Mouse (Mus musculus) limb, embryonic 10.5 days (tissue): ENCODE measurements around the gene Tekt4. TPM values are rescaled to one million over a fixed set of nuclear protein-coding genes. Genes with fewer than 3 reads are reported as not detected.

Source experiments
- DNase-seq: peaks from one replicate; pipeline ENCODE4 v3.0.0-alpha.2; 2017; ENCODE audit warnings: low spot score
- H3K27ac ChIP-seq: fragments of 300-500 bp; sonication (generic); 2 replicates; pipeline ENCODE4 v1.5.1; 2016; ENCODE audit warnings: mild to moderate bottlenecking
- H3K27me3 ChIP-seq: fragments of 300-500 bp; sonication (generic); 2 replicates; pipeline ENCODE4 v1.6.1; 2016; ENCODE audit warnings: low read depth, mild to moderate bottlenecking; ENCODE audit not compliant: poor library complexity, severe bottlenecking
- H3K36me3 ChIP-seq: fragments of 300-500 bp; sonication (generic); 2 replicates; pipeline ENCODE4 v1.6.1; 2016; ENCODE audit warnings: mild to moderate bottlenecking, moderate library complexity
- H3K4me1 ChIP-seq: fragments of 300-500 bp; sonication (generic); 2 replicates; pipeline ENCODE4 v1.6.1; 2016
- H3K4me3 ChIP-seq: fragments of 300-500 bp; sonication (generic); 2 replicates; pipeline ENCODE4 v1.5.1; 2016; ENCODE audit warnings: mild to moderate bottlenecking, moderate library complexity
- H3K9me3 ChIP-seq: fragments of 300-500 bp; sonication (generic); replicated peaks from 2 replicates; pipeline ENCODE4 v1.6.1; 2016; ENCODE audit warnings: mild to moderate bottlenecking
- WGBS: fragments of 180-500 bp; shearing (Covaris S2); methylation state at CpG from one replicate; pipeline ENCODE4 v1.1.7; 2016; 5-methylcytosine and 5-hydroxymethylcytosine counted together
- polyA plus RNA-seq: library from polyadenylated mRNA; unstranded; fragments of >200 nt; fragmentation: Nextera tagmentation; extraction: Ambion mirVana; gene quantifications from 2 replicates; pipeline ENCODE4 v1.2.1, GENCODE M21; 2016

Gene Tekt4
- polyA plus RNA-seq, 1 experiment from 2014 or later = not detected

DNA sequence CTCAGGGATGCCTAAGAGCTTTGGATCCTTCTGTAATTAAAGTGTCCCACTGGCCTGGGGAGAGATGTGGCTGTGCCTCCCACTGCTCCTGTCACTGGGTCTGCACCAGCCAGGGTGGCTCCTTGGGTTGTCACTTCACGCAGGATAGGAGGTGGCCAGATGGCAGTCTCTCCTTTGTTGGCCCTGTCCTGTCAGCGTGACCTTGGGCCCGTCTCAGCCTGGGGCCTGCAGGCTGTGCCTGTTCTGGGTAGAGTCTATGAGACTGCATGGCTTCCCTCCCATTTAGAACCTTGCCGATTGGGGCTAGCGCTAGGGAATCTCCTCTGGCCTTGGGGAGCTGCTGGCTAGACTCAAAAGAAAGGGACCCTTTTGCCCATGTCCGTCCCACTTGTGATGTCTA is 13.9 kb downstream of the Tekt4 start:
- DNase-seq = no peak
- WGBS = 73% methylated on average over 6 of the region's 6 CpGs
- peaks cover 14% of the 10 kb centered on the region for H3K4me1 ChIP-seq
- H3K27ac ChIP-seq = no peak overlapping the region
- no peak overlapping the region for H3K4me3 ChIP-seq
- peaks cover 48% of the 10 kb centered on the region for H3K27me3 ChIP-seq
- no peaks in the 10 kb centered on the region for H3K36me3 ChIP-seq
- no peaks in the 10 kb centered on the region for H3K9me3 ChIP-seq

DNA sequence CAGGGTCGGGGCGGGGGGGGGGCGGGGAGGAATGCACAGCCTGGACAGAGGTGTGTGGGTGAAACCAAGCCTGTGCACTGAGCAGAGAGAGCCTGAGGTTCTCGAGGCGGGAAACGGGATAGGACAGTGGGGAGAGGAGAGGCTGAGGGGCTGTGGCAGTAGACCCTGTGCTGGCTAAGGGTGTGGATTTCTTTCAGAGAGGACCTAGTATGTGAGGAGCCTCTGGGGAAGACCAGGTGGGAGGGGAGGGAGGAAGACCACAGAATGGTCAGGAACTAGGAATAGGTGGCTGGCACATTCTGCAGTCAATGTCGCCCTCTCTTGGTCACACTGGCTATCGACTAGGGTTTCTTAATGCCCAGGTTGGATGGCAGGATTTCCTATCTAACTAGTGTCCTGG is 15.4 kb downstream of the Tekt4 start:
- Histone ChIP-seq H3K4me1 (peaks cover 18% of the 10 kb centered on the region), H3K36me3 (no peaks in the 10 kb centered on the region), H3K4me3 (no peak overlapping the region), H3K9me3 (no peaks in the 10 kb centered on the region), H3K27ac (no peak overlapping the region), H3K27me3 (peaks cover 63% of the 10 kb centered on the region)
- peak; percentile 82 for DNase-seq
- 39% methylated on average over 8 of the region's 8 CpGs for WGBS

DNA sequence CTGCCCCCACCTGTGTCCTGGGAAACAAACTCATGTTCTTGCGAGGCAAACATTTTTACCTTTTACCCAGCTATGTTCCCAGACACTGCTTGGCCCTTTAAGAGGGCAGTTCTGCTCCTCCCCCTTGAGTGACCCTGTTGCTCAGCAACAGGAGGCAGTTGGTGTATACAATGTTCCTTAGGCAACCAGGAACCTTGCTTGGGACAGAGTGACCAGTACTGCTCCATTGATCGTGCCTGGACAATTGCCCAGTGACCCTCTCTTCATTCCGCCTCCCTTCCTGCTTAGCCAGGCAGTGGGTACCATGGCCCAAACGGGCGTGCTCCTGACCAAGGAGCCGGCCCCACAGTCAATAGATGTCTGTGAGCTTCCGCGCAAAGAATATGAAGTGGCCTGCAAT is 17.0 kb downstream of the Tekt4 start:
- Histone ChIP-seq H3K27me3 (peaks cover 78% of the 10 kb centered on the region), H3K4me3 (no peak overlapping the region), H3K27ac (no peak overlapping the region), H3K4me1 (peaks cover 23% of the 10 kb centered on the region), H3K36me3 (no peaks in the 10 kb centered on the region), H3K9me3 (no peaks in the 10 kb centered on the region)
- DNase-seq = no peak
- 58% methylated on average over 8 of the region's 8 CpGs for WGBS

DNA sequence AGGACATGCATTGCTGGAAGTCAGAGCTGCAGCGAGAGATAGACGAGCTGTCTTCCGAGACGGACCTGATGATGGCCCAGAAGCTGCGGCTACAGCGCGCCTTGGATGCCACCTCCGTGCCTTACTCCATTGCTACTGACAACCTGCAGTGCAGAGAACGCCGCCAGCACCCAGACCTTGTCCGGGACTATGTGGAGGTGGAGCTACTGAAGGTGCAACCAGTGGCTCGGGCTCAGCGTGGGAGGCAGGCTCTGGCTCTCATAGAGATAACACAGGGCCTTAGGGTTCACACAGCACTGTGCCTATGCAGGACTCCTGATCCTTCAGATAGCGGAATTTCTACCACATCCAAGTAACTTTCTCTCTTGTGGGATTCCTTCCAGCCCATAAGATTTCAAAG is 17.6 kb downstream of the Tekt4 start:
- H3K27me3 ChIP-seq = peaks cover 84% of the 10 kb centered on the region
- 62% methylated on average over 14 of the region's 14 CpGs for WGBS
- no peak overlapping the region for H3K27ac ChIP-seq
- H3K4me3 ChIP-seq = no peak overlapping the region
- no peaks in the 10 kb centered on the region for H3K36me3 ChIP-seq
- no peak for DNase-seq
- H3K9me3 ChIP-seq = no peaks in the 10 kb centered on the region
- H3K4me1 ChIP-seq = peaks cover 23% of the 10 kb centered on the region

DNA sequence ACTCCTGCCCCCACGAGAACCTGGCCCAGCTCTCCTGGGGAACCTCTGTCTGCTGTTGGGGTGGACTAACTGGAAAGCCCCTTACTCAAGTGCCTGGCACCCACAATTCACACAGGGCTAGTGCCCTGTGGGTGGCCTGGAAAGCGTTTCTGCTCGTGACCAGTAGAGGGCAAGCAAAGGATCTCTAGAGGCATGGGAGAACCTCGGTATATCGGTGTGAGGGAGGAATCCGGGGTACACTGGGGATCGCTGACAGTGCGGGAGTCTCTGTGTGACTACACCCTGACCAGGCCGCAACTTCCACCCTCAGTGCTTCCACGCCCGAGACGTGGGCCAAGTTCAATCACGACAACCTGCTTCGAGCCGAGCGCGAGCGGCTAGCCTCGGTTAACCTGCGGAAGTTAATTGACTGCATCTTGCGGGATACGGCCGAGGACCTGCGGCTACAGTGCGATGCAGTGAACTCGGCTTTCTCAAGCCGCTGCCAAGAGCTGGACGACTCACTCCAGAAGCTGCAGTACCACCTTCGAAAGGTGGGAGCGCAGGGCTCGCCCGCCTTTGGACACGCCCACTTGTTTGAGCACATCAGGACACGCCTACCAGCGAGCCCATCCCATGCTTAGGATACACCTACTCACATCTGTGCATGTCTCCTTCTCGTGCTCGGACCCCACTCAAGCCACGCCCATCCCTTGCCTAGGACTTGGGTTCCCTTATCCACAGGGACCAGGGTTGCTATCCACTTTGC is 20.1 kb downstream of the Tekt4 start:
- no peaks in the 10 kb centered on the region for H3K9me3 ChIP-seq
- H3K36me3 ChIP-seq = no peaks in the 10 kb centered on the region
- peak; percentile 81 for DNase-seq
- peaks cover 27% of the 10 kb centered on the region for H3K4me1 ChIP-seq
- H3K27me3 ChIP-seq = peaks cover 92% of the 10 kb centered on the region
- H3K27ac ChIP-seq = no peak overlapping the region
- 2% methylated on average over 38 of the region's 38 CpGs for WGBS
- peak overlapping the region; percentile 48 for H3K4me3 ChIP-seq

DNA sequence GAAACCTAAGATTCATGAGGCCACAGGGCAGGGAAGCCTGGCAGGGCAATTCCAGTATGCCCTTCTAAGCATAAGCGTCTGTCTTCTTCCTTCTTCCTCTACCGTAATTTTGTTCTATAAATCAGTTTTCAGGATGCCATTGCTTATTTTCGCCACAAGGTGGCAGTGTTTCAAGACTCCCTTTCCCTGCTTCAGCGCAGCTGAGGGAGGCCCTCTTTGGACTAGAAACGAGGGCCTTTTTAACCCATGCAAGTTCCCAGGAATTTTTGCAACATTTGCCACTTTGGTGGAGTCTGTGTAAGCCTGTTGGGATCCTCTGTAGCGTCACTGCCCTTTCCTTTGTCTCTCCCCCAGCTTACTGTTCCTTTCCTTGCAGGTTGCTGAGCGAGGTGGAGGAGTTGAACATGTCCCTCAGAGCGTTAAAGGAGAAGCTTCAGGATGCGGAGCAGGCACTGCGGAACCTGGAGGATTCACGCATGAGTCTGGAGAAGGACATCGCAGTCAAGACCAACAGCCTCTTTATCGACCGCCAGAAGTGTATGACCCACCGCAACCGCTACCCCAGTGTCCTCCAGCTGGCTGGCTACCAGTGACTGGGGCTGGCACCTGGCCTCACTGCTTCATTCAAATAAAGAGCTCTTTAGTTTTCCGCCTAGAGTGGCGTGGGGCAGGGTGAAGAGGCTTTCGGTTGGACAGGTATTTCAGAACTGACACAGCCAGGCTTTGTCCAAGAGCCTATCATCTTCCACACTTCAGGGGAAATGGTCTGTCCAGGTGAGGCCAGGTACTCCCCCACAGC is 21.7 kb downstream of the Tekt4 start:
- Histone ChIP-seq H3K4me1 (peaks cover 24% of the 10 kb centered on the region), H3K36me3 (no peaks in the 10 kb centered on the region), H3K9me3 (no peaks in the 10 kb centered on the region), H3K4me3 (no peak overlapping the region), H3K27ac (no peak overlapping the region), H3K27me3 (peaks cover 93% of the 10 kb centered on the region)
- DNase-seq = peak; percentile 70
- 46% methylated on average over 19 of the region's 19 CpGs for WGBS

DNA sequence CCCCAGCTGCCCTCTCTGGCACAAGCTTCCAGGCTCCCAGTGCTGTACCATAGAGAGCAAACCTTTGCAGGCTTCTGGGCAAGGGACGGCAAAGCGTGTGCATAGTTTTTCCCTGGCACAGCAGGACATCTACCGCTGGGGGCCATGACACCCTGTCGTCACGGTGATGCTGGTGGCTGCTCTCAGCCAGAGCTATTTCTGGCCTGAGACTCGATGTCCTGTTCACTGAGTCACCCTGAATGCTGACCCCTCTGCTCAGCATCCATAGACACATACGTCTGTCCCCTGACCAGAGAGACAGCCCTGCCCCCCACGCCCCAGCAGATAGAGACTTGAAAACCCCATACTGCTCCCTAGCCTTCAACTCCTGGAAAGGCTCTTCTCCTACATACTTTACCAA is 25.7 kb downstream of the Tekt4 start:
- no peaks in the 10 kb centered on the region for H3K36me3 ChIP-seq
- no peaks in the 10 kb centered on the region for H3K9me3 ChIP-seq
- no peak overlapping the region; the same call in 1 of the 2 replicates for H3K27ac ChIP-seq
- H3K4me3 ChIP-seq = no peak overlapping the region
- 0 out of 2 replicates have a peak, but pooled peaks cover 7% of the 10 kb centered on the region for H3K4me1 ChIP-seq
- DNase-seq = no peak
- peaks cover 81% of the 10 kb centered on the region for H3K27me3 ChIP-seq
- 62% methylated on average over 8 of the region's 8 CpGs for WGBS

DNA sequence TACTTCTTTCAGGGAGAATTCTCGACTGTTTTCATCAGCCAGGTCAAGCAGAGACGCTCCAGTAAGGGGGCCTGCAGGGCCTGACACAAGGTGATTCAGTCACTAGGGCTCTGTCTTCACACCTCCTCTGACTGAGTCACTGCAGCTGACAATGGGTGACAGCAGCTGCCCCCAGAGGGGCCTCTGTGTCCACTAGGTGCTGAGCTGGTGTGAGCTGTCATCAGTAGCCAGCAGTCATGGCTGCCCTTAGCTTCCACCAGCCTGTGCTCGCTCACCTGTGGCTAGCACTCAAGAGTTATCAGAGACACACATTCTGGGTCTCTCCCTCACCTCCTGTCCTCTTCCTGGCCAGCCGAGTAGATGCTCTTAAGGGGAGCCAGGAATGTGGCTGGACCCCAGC is 26.4 kb downstream of the Tekt4 start:
- H3K27ac ChIP-seq = no peak overlapping the region; the same call in 1 of the 2 replicates
- H3K27me3 ChIP-seq = peaks cover 81% of the 10 kb centered on the region
- no peaks in the 10 kb centered on the region for H3K9me3 ChIP-seq
- 59% methylated on average over 4 of the region's 4 CpGs for WGBS
- H3K4me3 ChIP-seq = no peak overlapping the region
- 0 out of 2 replicates have a peak, but pooled peaks cover 7% of the 10 kb centered on the region for H3K4me1 ChIP-seq
- no peaks in the 10 kb centered on the region for H3K36me3 ChIP-seq
- DNase-seq = no peak

DNA sequence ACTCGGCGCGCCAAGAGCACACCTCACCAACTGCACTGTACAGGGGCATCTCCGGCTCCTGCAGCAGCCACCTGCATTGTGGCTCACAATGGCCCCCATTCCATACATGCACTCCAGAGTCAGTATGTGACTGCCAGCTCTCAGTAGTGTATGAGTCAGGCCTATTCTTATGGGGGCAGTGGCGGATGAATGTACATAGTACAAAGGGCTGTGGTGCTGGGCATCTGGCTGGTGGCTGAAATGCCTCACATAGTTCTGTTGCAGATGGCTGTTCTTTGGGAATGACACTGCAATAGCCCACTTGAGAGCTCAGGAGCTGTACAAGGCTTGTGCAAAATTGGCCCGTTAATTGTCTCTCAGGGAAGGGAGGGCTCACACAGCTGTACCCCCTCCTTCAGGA is 27.7 kb downstream of the Tekt4 start:
- peaks cover 10% of the 10 kb centered on the region; the same call in 1 of the 2 replicates for H3K4me1 ChIP-seq
- H3K27ac ChIP-seq = no peak overlapping the region
- H3K4me3 ChIP-seq = no peak overlapping the region
- no peak for DNase-seq
- H3K9me3 ChIP-seq = no peaks in the 10 kb centered on the region
- H3K27me3 ChIP-seq = peaks cover 72% of the 10 kb centered on the region
- H3K36me3 ChIP-seq = no peaks in the 10 kb centered on the region
- WGBS = 92% methylated on average over 6 of the region's 6 CpGs

DNA sequence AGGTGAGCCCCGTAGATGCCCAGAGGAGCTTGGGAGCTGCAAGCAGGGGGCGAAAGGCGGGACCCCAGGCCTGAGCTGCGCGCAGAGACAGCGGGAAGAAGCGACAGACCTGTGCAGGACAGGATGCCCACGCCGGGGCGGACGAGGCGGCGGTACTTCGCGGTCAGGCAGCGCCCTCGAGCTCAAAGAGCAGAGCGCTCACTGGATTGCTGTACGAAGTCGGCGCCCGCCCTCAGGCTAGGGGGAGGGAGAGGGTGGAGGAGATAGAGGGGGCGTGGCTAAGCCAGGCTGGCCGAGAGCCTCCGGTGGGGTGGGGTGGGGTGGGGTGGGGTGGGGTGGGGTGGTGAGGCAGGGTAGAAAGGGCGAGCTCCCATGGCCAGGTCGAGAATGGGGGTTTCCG is 42.6 kb downstream of the Tekt4 start, which contains the start of gene Sstr5:
Gene Sstr5 (minus strand): TSS at position 276 of the 400 bp plus-strand sequence.
- Histone ChIP-seq H3K27ac (no peak within 1 kb of the TSS; the same call in 1 of the 2 replicates), H3K27me3 (peaks cover 87% of the 10 kb centered on the region), H3K9me3 (no peaks in the 10 kb centered on the region), H3K4me1 (peaks cover 18% of the 10 kb centered on the region), H3K36me3 (no peaks in the 10 kb centered on the region), H3K4me3 (peak within 1 kb of the TSS; percentile 46)
- WGBS = under 1% methylated on average over 26 of the region's 28 CpGs
- peak; percentile 66 for DNase-seq

DNA sequence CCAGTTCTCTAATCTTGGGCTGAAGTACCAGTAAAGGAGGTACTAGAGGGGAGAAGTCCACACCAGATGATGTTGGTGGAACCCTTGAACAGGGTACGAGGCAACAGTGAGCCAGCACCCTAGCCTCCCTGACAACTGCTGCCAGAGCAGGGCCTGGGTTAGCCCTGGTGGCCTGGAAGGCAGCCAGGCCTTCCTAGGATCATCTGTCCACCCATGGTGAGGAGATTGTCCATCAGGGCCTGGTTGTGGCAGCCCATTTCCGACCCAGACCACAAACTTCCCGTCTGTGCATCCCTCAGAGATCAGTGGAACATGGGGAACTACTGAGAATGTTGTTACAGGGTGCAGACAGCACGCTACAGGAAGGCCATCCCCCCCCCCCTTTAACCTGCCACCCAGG is 48.2 kb downstream of the Tekt4 start:
- 84% methylated on average over 4 of the region's 4 CpGs for WGBS
- peaks cover 2% of the 10 kb centered on the region; the same call in 1 of the 2 replicates for H3K4me1 ChIP-seq
- H3K27me3 ChIP-seq = peaks cover 59% of the 10 kb centered on the region
- no peak overlapping the region for H3K27ac ChIP-seq
- no peaks in the 10 kb centered on the region for H3K9me3 ChIP-seq
- DNase-seq = no peak
- H3K4me3 ChIP-seq = no peak overlapping the region
- no peaks in the 10 kb centered on the region for H3K36me3 ChIP-seq

DNA sequence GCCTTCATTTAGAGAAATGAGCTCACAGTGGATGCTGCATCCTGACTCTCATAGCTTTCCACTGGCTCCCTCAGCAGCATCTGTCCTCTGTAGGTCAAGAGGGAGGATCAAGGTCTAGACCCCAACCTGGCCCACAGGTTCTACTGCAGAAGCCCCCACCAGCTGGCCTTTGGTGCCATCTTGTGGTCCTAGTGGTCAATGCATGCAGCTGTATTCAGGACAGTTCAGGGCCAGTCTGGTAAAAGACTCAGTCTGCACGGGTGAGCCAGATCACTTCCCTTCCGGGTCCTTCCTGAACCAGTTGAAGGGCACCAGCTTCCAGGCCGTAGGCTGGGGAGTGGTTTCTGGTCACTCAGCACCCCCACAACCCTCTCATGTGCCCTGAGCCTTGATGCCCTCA is 53.4 kb downstream of the Tekt4 start:
- H3K27ac ChIP-seq = peak overlapping the region; percentile 26; the same call in 1 of the 2 replicates
- DNase-seq = peak; percentile 83
- no peaks in the 10 kb centered on the region for H3K9me3 ChIP-seq
- H3K36me3 ChIP-seq = no peaks in the 10 kb centered on the region
- WGBS = 17% methylated on average over 3 of the region's 3 CpGs
- H3K4me1 ChIP-seq = no peaks in the 10 kb centered on the region
- H3K4me3 ChIP-seq = no peak overlapping the region
- H3K27me3 ChIP-seq = peaks cover 48% of the 10 kb centered on the region
